Mouse (Mus musculus) kidney, embryonic 14.5 days (tissue): ENCODE measurements around the gene Tmem247. TPM values are rescaled to one million over a fixed set of nuclear protein-coding genes. Genes with fewer than 3 reads are reported as not detected.
A peak's percentile ranks its signal among the peaks of the same experiment; 100 is the strongest.

Experiments used
- ATAC-seq: fragments of 200-750 bp; cut with Nextera tagmentation; 2 replicates; pipeline ENCODE4 v1.8.0; 2017; ENCODE audit warnings: moderate number of reproducible peaks, mild to moderate bottlenecking, moderate TSS enrichment, moderate library complexity; ENCODE audit not compliant: low FRiP score, low TSS enrichment
- H3K27ac ChIP-seq: fragments of 300-500 bp; sonication (generic); 2 replicates; pipeline ENCODE4 v1.5.1; 2014; ENCODE audit warnings: low read depth, mild to moderate bottlenecking, low read length, moderate library complexity, mixed read lengths
- H3K27me3 ChIP-seq: fragments of 300-500 bp; sonication (generic); 2 replicates; pipeline ENCODE4 v1.6.1; 2014; ENCODE audit warnings: mild to moderate bottlenecking, low read length; ENCODE audit not compliant: control insufficient read depth, insufficient read depth
- H3K36me3 ChIP-seq: fragments of 300-500 bp; sonication (generic); 2 replicates; pipeline ENCODE4 v1.6.1; 2014; ENCODE audit warnings: low read length, mixed read lengths; ENCODE audit not compliant: control insufficient read depth, insufficient read depth
- H3K4me1 ChIP-seq: fragments of 300-500 bp; sonication (generic); 2 replicates; pipeline ENCODE4 v1.6.1; 2014; ENCODE audit warnings: low read length, mixed read lengths; ENCODE audit not compliant: control insufficient read depth, insufficient read depth
- H3K4me2 ChIP-seq: fragments of 300-500 bp; sonication (generic); replicated peaks from 2 replicates; pipeline ENCODE4 v1.6.1; 2014; ENCODE audit warnings: low read depth, mild to moderate bottlenecking, low read length
- H3K4me3 ChIP-seq: fragments of 300-500 bp; sonication (generic); 2 replicates; pipeline ENCODE4 v1.5.1; 2014; ENCODE audit warnings: mild to moderate bottlenecking, low read length
- H3K9ac ChIP-seq: fragments of 300-500 bp; sonication (generic); 2 replicates; pipeline ENCODE4 v1.6.1; 2014; ENCODE audit warnings: low read depth, mild to moderate bottlenecking, low read length, moderate library complexity
- H3K9me3 ChIP-seq: fragments of 300-500 bp; sonication (generic); 2 replicates; pipeline ENCODE4 v1.6.1; 2016; ENCODE audit warnings: low read length; ENCODE audit not compliant: control insufficient read depth
- WGBS: fragments of 180-500 bp; shearing (Covaris S2); extraction: QIAGEN DNeasy Blood & Tissue Kit; methylation state at CpG from one replicate; pipeline ENCODE4 v1.1.7; 2014; 5-methylcytosine and 5-hydroxymethylcytosine counted together
- polyA plus RNA-seq: library from polyadenylated mRNA; unstranded; fragments of >200 nt; fragmentation: Nextera tagmentation; extraction: Ambion mirVana; gene quantifications from 2 replicates; pipeline ENCODE4 v1.2.1, GENCODE M21; 2014

Tmem247 gene
- polyA plus RNA-seq, 1 experiment from 2014 or later, result not detected

DNA sequence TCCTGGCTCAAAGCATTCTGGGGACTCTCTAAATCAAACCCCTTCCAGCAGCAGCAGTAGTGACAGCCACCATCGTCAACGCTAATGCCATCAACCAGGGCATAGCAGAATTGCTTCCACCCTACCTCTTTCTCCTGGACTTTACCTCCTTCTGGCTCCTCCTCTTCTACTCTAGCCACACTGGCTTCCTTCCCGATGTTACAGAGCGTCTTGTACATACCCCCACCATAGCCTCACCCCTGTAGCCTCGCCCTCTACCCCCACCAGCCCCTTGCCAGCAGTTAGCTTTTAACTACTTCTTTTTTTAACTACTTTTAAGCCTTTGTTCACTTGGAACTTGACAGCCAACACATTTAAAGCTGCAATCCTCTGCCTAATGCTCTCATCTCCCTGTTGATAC is 17.3 kb upstream of the Tmem247 start:
- no peaks in the 10 kb centered on the region for H3K27me3 ChIP-seq
- no peak overlapping the region for H3K4me2 ChIP-seq
- H3K9ac ChIP-seq, result no peak overlapping the region
- WGBS, result 72% methylated on average over 5 of the region's 5 CpGs
- ATAC-seq, result no peak
- H3K9me3 ChIP-seq, result no peaks in the 10 kb centered on the region
- peaks cover under 1% of the 10 kb centered on the region; the same call in 1 of the 2 replicates for H3K4me1 ChIP-seq
- H3K36me3 ChIP-seq, result no peaks in the 10 kb centered on the region
- H3K27ac ChIP-seq, result no peak overlapping the region
- H3K4me3 ChIP-seq, result no peak overlapping the region

DNA sequence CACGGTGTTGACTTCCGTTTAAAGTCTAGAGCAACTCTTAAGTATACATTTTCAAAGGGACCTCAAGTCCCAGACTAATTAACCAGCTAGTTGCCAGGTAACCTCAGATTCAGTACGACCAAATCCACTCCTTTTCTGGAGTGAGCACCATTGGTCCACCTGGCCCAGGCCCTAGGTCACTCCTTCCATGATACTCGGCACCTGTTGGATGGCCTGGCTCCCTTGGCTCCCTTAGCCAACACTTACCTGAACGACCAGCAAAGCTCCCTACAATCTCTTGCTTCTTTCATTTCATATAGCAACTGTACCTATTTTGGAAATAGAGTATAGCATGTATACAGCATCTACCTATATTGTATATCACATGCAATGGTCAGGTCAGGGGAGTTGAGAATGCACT is 16.6 kb upstream of the Tmem247 start:
- H3K4me3 ChIP-seq, result no peak overlapping the region
- H3K4me1 ChIP-seq, result peaks cover 7% of the 10 kb centered on the region; the same call in 1 of the 2 replicates
- no peak overlapping the region for H3K27ac ChIP-seq
- no peaks in the 10 kb centered on the region for H3K9me3 ChIP-seq
- H3K27me3 ChIP-seq, result no peaks in the 10 kb centered on the region
- H3K36me3 ChIP-seq, result no peaks in the 10 kb centered on the region
- WGBS, result 70% methylated on average over 5 of the region's 5 CpGs
- no peak overlapping the region for H3K4me2 ChIP-seq
- ATAC-seq, result no peak
- no peak overlapping the region for H3K9ac ChIP-seq

DNA sequence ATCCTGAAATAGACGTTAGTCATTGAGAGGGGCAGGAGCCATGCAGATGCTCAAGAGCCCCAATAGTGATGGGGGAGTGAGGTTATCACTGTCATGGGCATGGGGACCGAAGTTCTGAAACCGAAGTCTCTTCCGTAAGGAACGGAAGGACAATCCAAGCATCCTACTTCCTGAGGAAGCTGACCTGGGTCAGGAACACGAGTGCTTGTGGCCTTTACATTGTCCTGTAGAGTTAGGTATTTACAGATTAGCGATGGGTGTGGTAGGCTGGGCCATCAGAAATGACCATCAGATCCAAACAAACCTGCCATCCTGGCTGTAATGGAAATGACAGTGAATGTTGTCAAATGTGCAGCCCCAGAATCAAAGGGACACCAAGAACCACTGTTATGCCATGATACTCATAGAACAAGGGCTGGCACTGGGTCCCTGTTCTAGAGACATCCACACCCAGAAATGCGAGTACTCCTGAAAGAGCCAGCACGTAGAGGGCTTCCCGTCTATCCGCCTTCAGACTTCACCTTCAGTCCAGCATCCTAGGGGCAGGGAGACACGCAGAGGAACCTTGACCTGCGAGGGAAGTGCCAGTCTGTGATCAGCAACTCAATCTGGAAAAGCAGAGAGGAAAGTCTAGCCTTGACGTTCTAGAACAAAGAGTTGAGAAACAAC is 14.6 kb upstream of the Tmem247 start:
- no peak overlapping the region for H3K4me2 ChIP-seq
- H3K36me3 ChIP-seq, result no peaks in the 10 kb centered on the region
- peaks cover 7% of the 10 kb centered on the region; the same call in 1 of the 2 replicates for H3K4me1 ChIP-seq
- no peak overlapping the region for H3K9ac ChIP-seq
- no peak overlapping the region for H3K27ac ChIP-seq
- no peak overlapping the region for H3K4me3 ChIP-seq
- no peak for ATAC-seq
- no peaks in the 10 kb centered on the region for H3K9me3 ChIP-seq
- H3K27me3 ChIP-seq, result no peaks in the 10 kb centered on the region
- 90% methylated on average over 14 of the region's 14 CpGs for WGBS

DNA sequence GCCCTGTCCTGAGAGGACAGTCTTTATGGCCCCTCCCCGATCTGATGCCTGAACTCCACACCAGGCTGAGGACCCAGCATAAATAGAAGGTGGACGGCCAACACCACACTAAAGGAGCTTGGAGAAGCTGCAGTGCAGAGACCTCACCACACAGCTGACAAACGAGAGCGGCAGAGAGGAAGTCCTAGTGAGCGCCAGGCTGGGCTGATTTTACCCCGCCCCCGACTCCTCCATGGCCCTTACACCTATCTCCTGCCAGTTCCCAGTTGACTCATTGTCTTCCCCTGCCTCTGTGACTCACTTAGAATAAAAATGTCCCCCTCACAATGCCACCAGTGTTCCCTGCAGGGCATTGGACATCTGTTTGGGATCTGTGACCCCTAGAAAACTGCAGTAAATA is 13.6 kb upstream of the Tmem247 start:
- ATAC-seq, result no peak
- no peaks in the 10 kb centered on the region for H3K9me3 ChIP-seq
- H3K36me3 ChIP-seq, result no peaks in the 10 kb centered on the region
- no peak overlapping the region for H3K4me2 ChIP-seq
- 34% methylated on average over 7 of the region's 7 CpGs for whole genome bisulfite sequencing
- H3K27me3 ChIP-seq, result no peaks in the 10 kb centered on the region
- H3K27ac ChIP-seq, result no peak overlapping the region
- 0 out of 2 replicates have a peak overlapping the region, but pooled peaks have one; percentile 4 for H3K9ac ChIP-seq
- no peak overlapping the region for H3K4me3 ChIP-seq
- peaks cover 7% of the 10 kb centered on the region; the same call in 1 of the 2 replicates for H3K4me1 ChIP-seq

DNA sequence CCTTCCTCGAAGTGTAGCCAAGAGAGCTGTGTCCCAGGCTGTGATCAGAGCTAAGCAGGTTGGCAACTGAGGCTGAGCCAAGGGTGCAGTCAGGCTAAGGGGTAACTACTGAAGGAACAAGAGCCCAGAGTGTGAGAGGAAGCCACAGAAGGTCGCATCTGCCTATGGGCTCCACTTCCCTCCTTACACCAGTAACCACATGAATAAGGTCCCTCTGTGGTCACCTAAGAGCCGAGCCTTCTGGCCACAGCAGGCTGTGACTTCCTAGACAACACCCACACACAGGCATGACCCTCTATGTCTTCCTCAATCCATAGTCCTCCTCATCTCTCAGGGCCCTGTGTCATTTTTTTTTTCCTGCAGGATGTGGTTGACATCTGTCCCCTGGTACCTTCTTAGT is 12.9 kb upstream of the Tmem247 start:
- no peak overlapping the region for H3K27ac ChIP-seq
- no peaks in the 10 kb centered on the region for H3K27me3 ChIP-seq
- no peaks in the 10 kb centered on the region for H3K36me3 ChIP-seq
- no peak for ATAC-seq
- H3K4me1 ChIP-seq, result peaks cover 7% of the 10 kb centered on the region; the same call in 1 of the 2 replicates
- no peak overlapping the region for H3K4me3 ChIP-seq
- H3K4me2 ChIP-seq, result no peak overlapping the region
- no peaks in the 10 kb centered on the region for H3K9me3 ChIP-seq
- 62% methylated on average over 3 of the region's 3 CpGs for WGBS
- no peak overlapping the region for H3K9ac ChIP-seq

DNA sequence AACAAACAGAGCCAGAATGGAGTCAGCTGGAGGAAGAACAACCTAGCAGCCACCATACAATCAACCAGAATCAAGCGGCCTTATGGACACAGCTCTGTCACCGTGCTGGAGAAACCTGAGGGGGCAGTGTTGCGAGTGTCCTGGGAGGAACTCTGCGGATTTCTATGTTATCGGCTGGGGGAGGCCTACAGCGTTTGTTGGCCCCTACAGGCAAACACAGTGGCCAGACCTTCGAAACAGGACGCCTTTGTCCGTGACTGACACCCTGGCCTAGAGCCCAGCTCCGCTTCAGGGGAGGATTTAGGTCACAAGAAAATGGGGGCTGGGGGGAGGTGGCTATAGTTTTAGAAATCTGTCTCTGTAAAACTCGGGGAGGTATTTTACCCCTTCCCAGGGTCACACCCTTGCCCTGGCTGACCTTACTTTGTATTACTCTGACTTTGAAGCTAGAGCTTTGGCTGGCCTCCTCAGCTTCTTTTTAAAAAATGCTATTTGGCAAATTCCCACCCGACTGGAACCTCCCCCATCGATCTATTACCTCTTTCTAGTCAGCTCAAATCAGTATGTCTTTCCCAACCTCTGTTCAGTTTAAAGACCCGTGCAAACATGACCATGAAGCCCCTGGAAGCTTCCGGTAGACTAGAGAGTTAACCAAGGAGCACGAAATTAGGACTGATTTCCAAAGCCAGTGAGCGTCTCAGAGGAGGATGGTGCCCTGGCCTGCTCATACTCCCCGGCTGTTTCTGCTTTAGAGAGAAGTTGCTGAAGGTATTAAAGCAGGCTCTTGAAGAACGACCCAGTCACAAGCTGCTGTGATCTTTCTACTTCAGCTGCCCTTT is 11.6 kb upstream of the Tmem247 start:
- 17% methylated on average over 19 of the region's 19 CpGs for WGBS
- Histone ChIP-seq H3K9me3 (no peaks in the 10 kb centered on the region), H3K4me3 (no peak overlapping the region), H3K9ac (no peak overlapping the region), H3K27me3 (no peaks in the 10 kb centered on the region), H3K4me1 (peaks cover 7% of the 10 kb centered on the region; the same call in 1 of the 2 replicates), H3K4me2 (no peak overlapping the region), H3K27ac (peak overlapping the region; percentile 3; the same call in 1 of the 2 replicates), H3K36me3 (no peaks in the 10 kb centered on the region)
- ATAC-seq, result peak; percentile 51; the same call in 1 of the 2 replicates

DNA sequence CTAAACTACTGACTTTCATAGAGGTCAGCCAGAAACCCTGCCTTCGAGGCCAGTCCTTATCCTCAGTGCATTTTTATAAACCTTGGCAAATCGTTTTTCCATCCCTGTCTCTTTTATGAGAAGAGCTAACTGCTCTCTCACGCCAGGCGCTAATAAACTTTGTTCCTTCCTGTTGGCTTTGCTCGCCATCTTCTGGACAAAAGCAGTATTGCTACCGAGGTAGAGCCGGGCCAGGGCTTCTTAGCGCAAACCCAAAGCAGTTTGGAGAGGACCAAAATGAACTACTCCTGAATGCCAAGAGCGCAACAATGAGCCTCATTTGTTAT is 11.0 kb upstream of the Tmem247 start:
- Histone ChIP-seq H3K4me2 (no peak overlapping the region), H3K4me3 (no peak overlapping the region), H3K36me3 (no peaks in the 10 kb centered on the region), H3K27ac (peak overlapping the region; percentile 3; the same call in 1 of the 2 replicates), H3K9me3 (no peaks in the 10 kb centered on the region), H3K4me1 (peaks cover 7% of the 10 kb centered on the region; the same call in 1 of the 2 replicates), H3K27me3 (no peaks in the 10 kb centered on the region), H3K9ac (no peak overlapping the region)
- 4% methylated on average over 9 of the region's 9 CpGs for WGBS
- ATAC-seq, result peak; percentile 44; the same call in 1 of the 2 replicates

DNA sequence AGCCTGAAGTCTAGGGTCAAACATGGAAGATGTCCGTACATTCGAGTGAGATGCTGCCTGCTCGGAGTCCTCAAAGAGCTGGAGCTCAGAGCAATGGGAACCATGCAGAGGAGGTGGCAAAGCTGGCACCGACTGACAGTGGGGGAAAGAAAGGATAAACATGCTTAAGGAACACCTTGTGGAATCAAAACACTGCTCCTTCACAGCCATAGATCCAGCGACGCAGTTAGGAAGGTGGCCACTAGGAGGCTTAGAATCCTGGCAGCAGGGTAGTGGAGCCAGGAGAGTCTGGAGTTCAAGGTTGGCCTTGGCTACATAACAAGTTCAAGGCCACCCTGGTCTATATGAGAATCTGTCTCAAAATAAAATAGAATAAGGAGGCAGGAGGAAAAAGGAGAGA is 10.5 kb upstream of the Tmem247 start:
- Histone ChIP-seq H3K9me3 (no peaks in the 10 kb centered on the region), H3K4me3 (no peak overlapping the region), H3K27me3 (no peaks in the 10 kb centered on the region), H3K9ac (no peak overlapping the region), H3K36me3 (no peaks in the 10 kb centered on the region), H3K4me1 (peaks cover 7% of the 10 kb centered on the region; the same call in 1 of the 2 replicates), H3K27ac (no peak overlapping the region), H3K4me2 (no peak overlapping the region)
- ATAC-seq, result no peak
- 30% methylated on average over 6 of the region's 6 CpGs for WGBS

DNA sequence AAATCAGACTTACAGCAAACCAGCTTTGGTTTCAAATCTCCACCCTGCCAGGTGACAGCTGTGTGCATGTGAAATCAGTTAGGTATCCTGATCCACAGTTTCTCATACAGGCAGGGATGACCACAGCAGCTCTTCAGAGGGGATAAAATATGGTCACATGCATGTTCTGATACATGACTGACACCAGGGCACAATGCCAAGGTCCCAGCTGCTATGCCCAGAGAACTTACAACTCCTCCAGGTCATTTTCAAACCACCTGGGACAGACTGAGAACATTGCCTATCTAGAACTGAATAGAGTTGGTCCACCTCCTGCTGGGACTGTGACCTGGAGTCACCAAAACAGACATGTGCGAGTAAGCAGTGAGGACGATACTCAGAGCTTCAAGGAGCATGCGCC is 10.1 kb upstream of the Tmem247 start:
- H3K9ac ChIP-seq, result no peak overlapping the region

More for the DNA sequence above, 10.1 kb upstream of the Tmem247 start:
- no peak for ATAC-seq
- Histone ChIP-seq H3K4me2 (no peak overlapping the region), H3K27me3 (no peaks in the 10 kb centered on the region), H3K4me1 (peaks cover 7% of the 10 kb centered on the region; the same call in 1 of the 2 replicates), H3K27ac (no peak overlapping the region), H3K4me3 (no peak overlapping the region), H3K36me3 (no peaks in the 10 kb centered on the region), H3K9me3 (no peaks in the 10 kb centered on the region)
- 96% methylated on average over 3 of the region's 3 CpGs for WGBS
